In genomic region chr6:31821621-31822020, GRCm38 (mm10) we compare ENCODE assay signal across 15 mouse cellular contexts.
DNase-seq lines count a peak whose midpoint lies in the region.
"Had no signal": no experiment of that assay in that cellular context is flagged by ENCODE, and none has a peak within 500 bp of the region (broad histone marks: within the 10 kb centered on the region; RNA-seq: fewer than 3 reads in every experiment).

No protein-coding gene starts in this region.

- DNase-seq in heart, adult 11 months, result peak; percentile 64
- DNase-seq in heart, postnatal 25 days (ENCODE audit: low spot score), result no peak
- DNase-seq in 416B (ENCODE audit: low read depth) (peak; percentile 7), ES-CJ7 (ENCODE audit: low read depth, low spot score) (peak; percentile 64), ZHBTc4 (ENCODE audit: low read depth, low spot score) (peak; percentile 75)
- DNase-seq in gastrocnemius, postnatal 4 days (ENCODE audit: low spot score in 2 of 2), result no peak
- no peak for DNase-seq in layer of hippocampus, adult 11-12 months (ENCODE audit: low spot score)
- no peak for DNase-seq in gastrocnemius, postnatal 10 days
- DNase-seq: adrenal gland, postnatal 10 days; adrenal gland, postnatal 25 days; B cell, adult 2 months; cerebellum, adult 11-12 months; cerebellum, adult 9-10 months; cerebellum, postnatal 25 days; embryo, embryonic 11 days had no signal

- intact Hi-C loops in heart, postnatal 25 days (cut with DNase I), result no loop called here

Comparison
In these comparisons a context has a peak if more than half of its experiments do, and no peak if none do; other contexts are left out.
1. DNase-seq: peak in heart, adult 11 months (single experiment), 416B (single experiment), ES-CJ7 (single experiment) and ZHBTc4 (single experiment); none in heart, postnatal 25 days (single experiment), gastrocnemius, postnatal 4 days (0 of 2), layer of hippocampus, adult 11-12 months (single experiment) and gastrocnemius, postnatal 10 days (single experiment).